Mouse (Mus musculus): ENCODE data around the gene Ms4a6c.
"Not testable (repeated sequence)": the region's sequence is repeated elsewhere in the genome, so short reads cannot be mapped to it uniquely, and the experiment has no call there.

The Ms4a6c gene

DNA sequence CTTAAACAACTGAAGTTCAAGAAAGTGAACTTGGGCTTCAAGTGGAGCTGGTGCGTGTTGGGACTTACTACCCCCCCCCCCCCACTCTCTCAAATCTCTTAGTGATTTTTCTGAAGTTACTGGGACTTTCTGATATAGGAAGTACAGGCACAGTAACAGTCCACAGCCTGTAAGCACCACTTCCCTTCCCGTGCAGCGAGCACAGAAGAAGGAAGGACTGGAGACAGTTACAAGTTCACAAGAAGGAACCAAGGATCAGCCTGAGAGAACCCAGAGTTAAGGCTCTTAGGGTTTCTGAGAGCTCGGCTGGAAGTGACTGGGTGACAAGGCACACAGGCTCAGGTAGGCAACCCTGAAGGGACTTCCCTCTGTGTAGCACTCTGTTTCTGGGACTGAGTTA, at the start of gene Ms4a6c:
Gene Ms4a6c, plus strand, starts transcription at position 152 of the 400 bp plus-strand sequence.
- not testable (repeated sequence) for DNase-seq (ENCODE audit: extremely low read depth, low read depth, low spot score)

- DNase-seq (ENCODE audit: extremely low read depth, low read depth, low spot score), result not testable (repeated sequence)
Measured at GRCm38 (mm10) chr19:11431209-11431608, 38.0 kb upstream of the Ms4a6c start.

GRCm38 (mm10) chr19:11435058-11435834, 33.9 kb upstream of the Ms4a6c start:
- no peak for DNase-seq (ENCODE audit: extremely low read depth, low read depth, low spot score)

- DNase-seq (ENCODE audit: extremely low read depth, low read depth, low spot score), result no peak
Measured at GRCm38 (mm10) chr19:11443338-11443737, 25.8 kb upstream of the Ms4a6c start, which contains the start of gene Ms4a4b. TSS of gene Ms4a4b (plus strand) at chr19:11443553.

GRCm38 (mm10) chr19:11443964-11444363, 25.2 kb upstream of the Ms4a6c start:
- DNase-seq (ENCODE audit: extremely low read depth, low read depth, low spot score), result no peak

DNA sequence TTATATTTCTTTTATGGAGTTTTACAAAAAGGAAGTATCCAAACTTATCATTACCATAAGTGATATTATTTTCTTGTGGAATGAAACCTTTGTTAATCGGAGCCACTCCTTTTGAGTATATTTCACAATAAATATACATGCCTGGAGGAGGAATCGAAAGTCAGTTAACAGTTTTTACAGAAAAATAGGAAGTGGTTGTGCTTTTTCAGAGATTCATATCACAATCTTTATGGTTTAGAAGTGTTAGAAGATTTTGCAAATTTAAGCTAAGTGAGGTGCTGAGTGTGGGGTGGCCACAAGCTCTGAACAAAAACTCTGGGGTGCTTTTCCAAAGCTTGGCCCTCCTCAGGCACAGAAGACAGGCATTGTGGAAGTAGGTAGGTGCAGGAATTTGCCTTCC, 21.9 kb upstream of the Ms4a6c start:
- no peak for DNase-seq (ENCODE audit: extremely low read depth, low read depth, low spot score)

- not testable (repeated sequence) for DNase-seq (ENCODE audit: extremely low read depth, low read depth, low spot score)
Measured at GRCm38 (mm10) chr19:11459041-11459440, 10.1 kb upstream of the Ms4a6c start.

- not testable (repeated sequence) for DNase-seq (ENCODE audit: extremely low read depth, low read depth, low spot score)
Measured at GRCm38 (mm10) chr19:11464795-11465194, 4.4 kb upstream of the Ms4a6c start.

DNA sequence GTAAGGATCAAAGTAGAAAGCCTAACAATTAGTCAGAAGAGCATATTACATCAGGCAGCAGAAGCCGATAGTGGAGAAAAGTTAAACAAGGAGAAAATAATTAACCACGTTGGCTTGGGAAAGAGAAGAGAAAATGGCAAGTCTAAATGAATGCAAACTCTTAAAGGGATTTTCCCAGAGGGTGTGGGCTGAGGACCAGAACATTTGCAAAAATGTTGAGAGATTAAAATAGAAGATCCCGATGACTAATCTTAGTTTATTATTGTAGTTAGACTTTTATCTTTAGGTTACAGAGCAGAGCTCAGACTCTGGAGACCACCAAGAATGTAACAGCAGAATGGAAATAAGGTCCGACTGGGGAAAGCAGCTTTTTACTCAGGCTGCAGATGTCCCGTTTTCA, 2.7 kb upstream of the Ms4a6c start:
- no peak for DNase-seq (ENCODE audit: extremely low read depth, low read depth, low spot score)

GRCm38 (mm10) chr19:11468361-11468760, 805 bp upstream of the Ms4a6c start:
- not testable (repeated sequence) for DNase-seq (ENCODE audit: extremely low read depth, low read depth, low spot score)

DNA sequence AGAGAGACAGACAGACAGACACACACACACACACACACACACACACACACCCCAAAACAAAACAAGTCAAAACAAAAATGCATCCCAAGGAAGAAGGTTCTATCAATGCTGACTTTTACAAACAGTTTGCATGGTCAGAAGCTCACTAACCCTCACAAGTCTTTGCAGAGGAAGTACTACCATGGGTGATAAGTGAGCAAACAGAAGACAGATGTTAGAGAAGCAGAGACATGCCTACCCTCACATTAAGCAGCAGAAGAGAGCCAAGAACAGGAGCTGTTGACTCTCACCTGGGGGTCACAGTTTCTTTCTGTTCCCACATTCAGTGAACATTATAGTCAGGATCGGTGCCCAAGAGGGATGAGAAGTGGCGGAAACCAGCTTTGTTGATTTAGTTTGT, 10.5 kb downstream of the Ms4a6c start:
- DNase-seq (ENCODE audit: extremely low read depth, low read depth, low spot score), result no peak

- no peak for DNase-seq (ENCODE audit: extremely low read depth, low read depth, low spot score)
Measured at GRCm38 (mm10) chr19:11482684-11483083, 13.5 kb downstream of the Ms4a6c start.

- no peak for DNase-seq (ENCODE audit: extremely low read depth, low read depth, low spot score)
Measured at GRCm38 (mm10) chr19:11483941-11484340, 14.8 kb downstream of the Ms4a6c start.

DNA sequence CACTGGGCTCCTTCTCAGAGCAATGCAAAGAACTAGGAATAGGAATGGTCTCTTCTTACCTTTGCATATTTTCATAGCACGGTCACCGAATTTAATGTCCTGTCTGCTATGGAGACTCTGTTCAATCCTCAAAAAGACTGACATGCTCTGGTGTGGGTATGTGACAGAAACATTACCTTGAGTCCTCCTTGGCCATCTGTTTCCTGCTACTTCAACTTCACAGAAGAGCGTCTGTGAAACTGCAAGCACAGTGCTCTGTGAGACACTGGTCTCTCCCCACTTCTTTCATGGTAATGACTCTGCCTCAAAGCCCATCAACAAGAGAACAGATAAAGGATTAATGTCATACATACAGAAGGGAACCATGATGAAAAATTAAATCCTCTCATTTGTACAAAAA, 15.2 kb downstream of the Ms4a6c start:
- DNase-seq (ENCODE audit: extremely low read depth, low read depth, low spot score), result no peak

- no peak for DNase-seq (ENCODE audit: extremely low read depth, low read depth, low spot score)
Measured at GRCm38 (mm10) chr19:11485266-11485665, 16.1 kb downstream of the Ms4a6c start.

DNA sequence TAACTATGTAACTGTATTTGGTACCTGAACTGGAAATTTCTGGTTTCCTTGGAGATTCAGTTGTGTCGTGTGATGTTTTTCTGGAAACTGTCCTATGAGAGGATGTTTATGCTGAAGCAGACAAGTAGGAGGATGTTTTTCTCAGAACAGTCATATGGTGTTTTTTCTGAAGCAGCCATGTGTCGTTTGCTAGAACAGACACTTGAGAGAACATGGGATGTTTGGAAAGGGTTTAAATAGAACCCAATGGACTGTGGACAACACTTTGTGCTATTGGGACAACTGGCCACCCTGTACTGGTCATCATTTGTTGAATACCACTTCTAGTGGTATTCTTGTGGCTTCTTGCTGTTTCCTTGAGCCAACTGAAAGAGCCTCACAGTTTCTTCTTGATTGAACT, 16.6 kb downstream of the Ms4a6c start, which contains the start of gene Gm8369:
Gene Gm8369, plus strand, starts transcription at position 193 of the 400 bp plus-strand sequence.
- no peak for DNase-seq (ENCODE audit: extremely low read depth, low read depth, low spot score)

- no peak for DNase-seq (ENCODE audit: extremely low read depth, low read depth, low spot score)
Measured at GRCm38 (mm10) chr19:11486599-11486998, 17.4 kb downstream of the Ms4a6c start.

DNA sequence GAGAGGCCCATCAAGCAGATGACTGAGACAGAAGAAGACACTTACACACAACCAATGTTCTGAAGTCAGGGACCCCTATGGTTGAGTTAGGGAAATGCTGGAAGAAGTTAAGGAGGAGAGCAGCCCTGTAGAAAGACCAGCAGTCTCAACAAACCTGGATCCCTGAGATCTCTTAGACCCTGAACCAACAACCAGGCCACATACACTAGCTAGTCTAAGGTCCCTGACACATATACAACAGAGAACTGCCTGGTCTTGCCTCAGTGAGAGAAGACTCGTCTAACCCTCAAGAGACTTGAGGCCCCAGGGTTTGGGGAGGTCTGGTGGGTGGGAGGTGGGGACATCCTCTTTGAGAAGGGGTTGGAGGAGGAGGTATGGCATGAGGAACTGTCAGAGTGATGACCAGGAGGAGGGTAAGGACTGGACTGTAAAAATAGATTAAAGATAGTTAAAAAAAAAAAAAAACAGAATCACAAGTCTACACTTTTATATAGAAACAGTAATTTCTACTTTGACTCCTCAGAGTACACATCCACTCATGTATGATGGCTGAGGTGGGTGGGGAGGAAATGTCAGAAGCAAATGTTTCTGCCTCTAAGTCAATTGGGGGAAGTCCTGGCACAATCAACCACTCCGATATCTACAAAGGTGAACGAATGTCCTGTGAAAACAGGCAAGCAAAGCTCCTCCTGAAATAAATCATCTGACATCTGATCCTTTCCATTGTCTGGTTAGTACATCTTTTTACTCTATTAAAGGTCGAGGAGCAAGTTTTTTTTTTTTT, 22.4 kb downstream of the Ms4a6c start:
- DNase-seq (ENCODE audit: extremely low read depth, low read depth, low spot score), result no peak

- no peak for DNase-seq (ENCODE audit: extremely low read depth, low read depth, low spot score)
Measured at GRCm38 (mm10) chr19:11492671-11493070, 23.5 kb downstream of the Ms4a6c start.

GRCm38 (mm10) chr19:11494519-11494918, 25.4 kb downstream of the Ms4a6c start:
- no peak for DNase-seq (ENCODE audit: extremely low read depth, low read depth, low spot score)

- DNase-seq (ENCODE audit: extremely low read depth, low read depth, low spot score), result no peak
Measured at GRCm38 (mm10) chr19:11496361-11496760, 27.2 kb downstream of the Ms4a6c start.

GRCm38 (mm10) chr19:11497300-11497699, 28.1 kb downstream of the Ms4a6c start:
- DNase-seq (ENCODE audit: extremely low read depth, low read depth, low spot score), result not testable (repeated sequence)

Data from fat pad, adult 2 months (tissue).